In genomic region chr7:101315699-101316098, GRCm38 (mm10) we compare ENCODE assay signal across 14 mouse cellular contexts.
"Had no signal": no experiment of that assay in that cellular context is flagged by ENCODE, and none has a peak within 500 bp of the region (broad histone marks: within the 10 kb centered on the region; RNA-seq: fewer than 3 reads in every experiment).

No protein-coding gene starts in this region.

- ATAC-seq: intestine, embryonic 16.5 days; lung, postnatal 0 days; midbrain, embryonic 16.5 days had no signal

- H3K9me3 ChIP-seq: midbrain, embryonic 12.5 days had no signal

- H3K4me2 ChIP-seq: midbrain, embryonic 12.5 days had no signal

- DNase-seq: kidney, adult 8-10 months; kidney, postnatal 36 days; layer of hippocampus, adult 9-11 months; layer of hippocampus, postnatal 36 days; left cerebral cortex, postnatal 4 days; lung, adult 2 months; lung, postnatal 4 days; thymus, adult 2 months; thymus, postnatal 25 days had no signal

- H3K36me3 ChIP-seq: midbrain, embryonic 12.5 days had no signal

- H3K27ac ChIP-seq: kidney, postnatal 0 days; midbrain, embryonic 12.5 days had no signal

- H3K4me3 ChIP-seq: midbrain, embryonic 12.5 days had no signal

- H3K9ac ChIP-seq: midbrain, embryonic 12.5 days had no signal
